Mouse (Mus musculus) MEL (cell line): Measurements from ENCODE around the gene Olfr287.

Experiments
- CHD2 ChIP-seq: IDR thresholded peaks from 2 replicates; pipeline ENCODE4 v1.6.1; 2011; ENCODE audit warnings: low read length, improper control_type of control experiment
- CTCF ChIP-seq, 3 experiments: IDR thresholded peaks in 2 of 3; conservative IDR thresholded peaks in 1 of 3; 2 replicates each; pipeline ENCODE4 v1.5.1; 2011 to 2012; ENCODE audit warnings: low read length in 3 of 3, low read depth in 2 of 3, mild to moderate bottlenecking in 2 of 3, improper control_type of control experiment in 1 of 3, inconsistent platforms in 1 of 3, mixed read lengths in 1 of 3, moderate library complexity in 1 of 3; ENCODE audit not compliant: control insufficient read depth in 1 of 3, insufficient read depth in 1 of 3, poor library complexity in 1 of 3, severe bottlenecking in 1 of 3
- E2F4 ChIP-seq: IDR thresholded peaks from 2 replicates; pipeline ENCODE4 v1.6.1; 2011; ENCODE audit warnings: low read depth, low read length, improper control_type of control experiment, borderline replicate concordance
- EP300 ChIP-seq, 2 experiments: IDR thresholded peaks; 2 replicates each; pipeline ENCODE4 v1.6.1; 2011; ENCODE audit warnings: improper control_type of control experiment in 2 of 2, low read length in 2 of 2, low read depth in 1 of 2, mild to moderate bottlenecking in 1 of 2
- ETS1 ChIP-seq: IDR thresholded peaks from 2 replicates; pipeline ENCODE4 v1.6.1; 2012; ENCODE audit warnings: low read depth, mild to moderate bottlenecking, inconsistent platforms, low read length, improper control_type of control experiment, moderate library complexity
- GATA1 ChIP-seq: IDR thresholded peaks from 2 replicates; pipeline ENCODE4 v1.6.1; 2011; ENCODE audit warnings: low read depth, low read length, improper control_type of control experiment
- HCFC1 ChIP-seq: IDR thresholded peaks from 2 replicates; pipeline ENCODE4 v1.6.1; 2012; ENCODE audit warnings: low read depth, mild to moderate bottlenecking, inconsistent platforms, low read length, improper control_type of control experiment, moderate library complexity
- MAFK ChIP-seq: IDR thresholded peaks from 2 replicates; pipeline ENCODE4 v1.6.1; 2011; ENCODE audit warnings: low read depth, mild to moderate bottlenecking, low read length, improper control_type of control experiment, borderline replicate concordance
- MAX ChIP-seq: IDR thresholded peaks from 2 replicates; pipeline ENCODE4 v1.6.1; 2011; ENCODE audit warnings: low read length, improper control_type of control experiment
- MEF2A ChIP-seq: IDR thresholded peaks from 2 replicates; pipeline ENCODE4 v1.6.1; 2014; ENCODE audit warnings: low read depth, mild to moderate bottlenecking, inconsistent platforms, low read length, improper control_type of control experiment; ENCODE audit not compliant: poor library complexity, insufficient replicate concordance, severe bottlenecking; ENCODE audit errors: extremely low read depth
- POLR2A ChIP-seq, 2 experiments: IDR thresholded peaks; 2 replicates each; pipeline ENCODE4 v1.6.1; 2011 to 2012; ENCODE audit warnings: low read length in 2 of 2, mild to moderate bottlenecking in 2 of 2, control low read depth in 1 of 2, improper control_type of control experiment in 1 of 2, low read depth in 1 of 2, moderate library complexity in 1 of 2; ENCODE audit not compliant: control insufficient read depth in 1 of 2, insufficient read depth in 1 of 2, poor library complexity in 1 of 2
- POLR2AphosphoS2 ChIP-seq: IDR thresholded peaks from 2 replicates; pipeline ENCODE4 v1.6.1; 2011; ENCODE audit warnings: low read length, improper control_type of control experiment
- USF2 ChIP-seq, 2 experiments: IDR thresholded peaks; 2 replicates each; pipeline ENCODE4 v1.6.1; 2011 to 2012; ENCODE audit warnings: improper control_type of control experiment in 2 of 2, low read length in 2 of 2, borderline replicate concordance in 1 of 2, inconsistent platforms in 1 of 2, low read depth in 1 of 2, mild to moderate bottlenecking in 1 of 2; ENCODE audit not compliant: insufficient read depth in 1 of 2

DNA sequence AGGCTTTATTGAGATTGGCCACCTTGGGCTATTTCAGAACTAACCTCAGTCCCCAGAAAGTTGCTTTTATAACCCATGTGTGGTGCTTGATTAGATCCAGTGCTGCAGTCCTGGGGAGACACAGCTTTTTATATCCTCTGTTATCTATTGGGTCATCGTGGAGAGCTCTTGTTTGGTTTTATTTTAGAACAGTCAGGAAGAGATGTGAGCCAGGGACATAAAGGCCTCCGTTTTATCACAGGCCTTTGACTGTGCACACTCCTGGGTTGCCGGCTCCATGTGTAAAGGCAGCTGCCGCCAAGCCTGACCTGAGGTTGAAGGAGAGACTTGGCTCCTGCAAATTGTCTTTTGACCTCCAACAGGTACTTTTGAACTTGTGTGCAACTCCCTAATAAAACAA, 58.3 kb downstream of the Olfr287 start:
- TF ChIP-seq ETS1 (no peak), CTCF (IDR thresholded peaks at IDR 0.05 in 2 of 3, conservative IDR thresholded peaks at IDR 0.05 in 1 of 3; ENCODE audit: control insufficient read depth in 1 of 3, insufficient read depth in 1 of 3, low read depth in 2 of 3, low read length in 3 of 3, poor library complexity in 1 of 3, severe bottlenecking in 1 of 3) (no peak), USF2 (IDR thresholded peaks at IDR 0.05; ENCODE audit: borderline replicate concordance in 1 of 2, insufficient read depth in 1 of 2, low read depth in 1 of 2, low read length in 2 of 2) (no peak), HCFC1 (no peak), POLR2A (IDR thresholded peaks at IDR 0.05; ENCODE audit: control insufficient read depth in 1 of 2, insufficient read depth in 1 of 2, low read depth in 1 of 2, low read length in 2 of 2, poor library complexity in 1 of 2) (no peak), POLR2AphosphoS2 (no peak), MAX (no peak), CHD2 (no peak), GATA1 (no peak), MEF2A (no peak), EP300 (IDR thresholded peaks at IDR 0.05; ENCODE audit: low read depth in 1 of 2, low read length in 2 of 2) (no peak), E2F4 (no peak), MAFK (no peak)
